Mouse (Mus musculus): ENCODE measurements around the gene Kpna3.

DNA sequence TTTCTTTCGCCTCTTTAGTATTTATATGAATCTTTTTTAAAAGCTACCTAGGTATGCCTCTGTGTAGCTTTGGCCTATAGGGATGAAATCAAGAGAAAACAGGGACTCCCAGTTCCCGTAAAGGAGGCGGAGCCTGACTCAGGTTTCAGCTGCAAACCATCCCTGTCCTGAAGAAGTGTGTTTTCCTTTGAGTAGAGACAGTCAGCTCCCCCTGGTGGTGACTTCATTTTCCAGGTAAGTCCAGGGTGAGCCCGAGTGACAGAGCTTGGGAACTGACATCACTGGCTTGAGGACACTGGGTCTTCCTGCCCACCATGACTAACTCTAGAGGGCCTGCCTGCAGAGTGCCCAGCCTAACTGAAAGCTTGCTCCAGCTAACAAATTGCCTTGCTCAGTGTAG, 122.8 kb downstream of the Kpna3 start:
- TF ChIP-seq POLR2A (IDR thresholded peaks at IDR 0.05; ENCODE audit: extremely low read depth, insufficient read depth, low read length) (no peak), CTCF (IDR thresholded peaks at IDR 0.05; ENCODE audit: low read depth, low read length) (peak; percentile 61)

All from liver, adult 2 months (tissue).